Mouse (Mus musculus) hindbrain, postnatal 0 days (tissue): ENCODE results near the gene Rhbdl3. TPM values are rescaled to one million over a fixed set of nuclear protein-coding genes. Genes with fewer than 3 reads are reported as not detected.
A peak's percentile ranks its signal among the peaks of the same experiment; 100 is the strongest.

ENCODE experiments used
- ATAC-seq: fragments of 200-750 bp; cut with Nextera tagmentation; 2 replicates; pipeline ENCODE4 v1.8.0; 2017; ENCODE audit warnings: mild to moderate bottlenecking, moderate TSS enrichment, moderate library complexity
- DNase-seq: peaks from one replicate; pipeline ENCODE4 v3.0.0-alpha.2; 2015; ENCODE audit warnings: low spot score
- H3K27ac ChIP-seq: fragments of 300-500 bp; sonication (generic); 2 replicates; pipeline ENCODE4 v1.5.1; 2014; ENCODE audit warnings: mild to moderate bottlenecking
- H3K27me3 ChIP-seq: fragments of 300-500 bp; sonication (generic); 2 replicates; pipeline ENCODE4 v1.6.1; 2014; ENCODE audit warnings: low read length, mixed read lengths; ENCODE audit not compliant: insufficient read depth
- H3K36me3 ChIP-seq: fragments of 300-500 bp; sonication (generic); 2 replicates; pipeline ENCODE4 v1.6.1; 2014; ENCODE audit warnings: low read length, mixed read lengths; ENCODE audit not compliant: insufficient read depth
- H3K4me1 ChIP-seq: fragments of 300-500 bp; sonication (generic); 2 replicates; pipeline ENCODE4 v1.6.1; 2014; ENCODE audit warnings: antibody characterized with exemption, low read length, mixed read lengths; ENCODE audit not compliant: insufficient read depth
- H3K4me2 ChIP-seq: fragments of 300-500 bp; sonication (generic); 2 replicates; pipeline ENCODE4 v1.6.1; 2014; ENCODE audit warnings: low read depth, mild to moderate bottlenecking, low read length, moderate library complexity, mixed read lengths
- H3K4me3 ChIP-seq: fragments of 300-500 bp; sonication (generic); 2 replicates; pipeline ENCODE4 v1.5.1; 2014; ENCODE audit warnings: low read length
- H3K9ac ChIP-seq: fragments of 300-500 bp; sonication (generic); replicated peaks from 2 replicates; pipeline ENCODE4 v1.6.1; 2014; ENCODE audit warnings: mild to moderate bottlenecking, low read length, moderate library complexity, mixed read lengths
- H3K9me3 ChIP-seq: fragments of 300-500 bp; sonication (generic); 2 replicates; pipeline ENCODE4 v1.6.1; 2016; ENCODE audit warnings: low read length, mixed read lengths
- CTCF ChIP-seq: IDR thresholded peaks from 2 replicates; pipeline ENCODE4 v1.5.1; 2016; ENCODE audit warnings: antibody characterized with exemption, control low read depth, low read depth
- WGBS: fragments of 180-500 bp; shearing (Covaris S2); extraction: QIAGEN DNeasy Blood & Tissue Kit; methylation state at CpG from one replicate; pipeline ENCODE4 v1.1.7; 2014; 5-methylcytosine and 5-hydroxymethylcytosine counted together
- polyA plus RNA-seq: library from polyadenylated mRNA; unstranded; fragments of >200 nt; fragmentation: Nextera tagmentation; extraction: Ambion mirVana; gene quantifications from 2 replicates; pipeline ENCODE4 v1.2.1, GENCODE M21; 2015
- total RNA-seq: library from RNA; depleted of rRNA; stranded (reverse); fragments of >200 nt; gene quantifications from 2 replicates; pipeline ENCODE4 v1.2.3, GENCODE M21; 2014

The Rhbdl3 gene
- total and polyA plus RNA-seq, 2 experiments from 2014 or later: 2.7 to 7.5 TPM

GRCm38 (mm10) chr11:80299513-80300235 lies 1.0 kb upstream of the Rhbdl3 start:
- no peaks in the 10 kb centered on the region for H3K36me3 ChIP-seq
- ATAC-seq: no peak
- no peak for DNase-seq
- H3K27ac ChIP-seq: no peak overlapping the region
- peak overlapping the region; percentile 99 for H3K4me2 ChIP-seq
- H3K4me3 ChIP-seq: no peak overlapping the region
- no peak overlapping the region for H3K9ac ChIP-seq
- no peaks in the 10 kb centered on the region for H3K9me3 ChIP-seq
- no peaks in the 10 kb centered on the region for H3K27me3 ChIP-seq
- no peaks in the 10 kb centered on the region; the same call in 1 of the 2 replicates for H3K4me1 ChIP-seq
- 7% methylated on average over 12 of the region's 12 CpGs for WGBS
- no peak for TF ChIP-seq CTCF

GRCm38 (mm10) chr11:80301316-80302045 lies 769 bp downstream of the Rhbdl3 start:
- peak overlapping the region; percentile 99 for H3K4me2 ChIP-seq
- DNase-seq (peak; percentile 81), ATAC-seq (peak; percentile 60)
- under 1% methylated on average over 51 of the region's 53 CpGs for WGBS
- no peaks in the 10 kb centered on the region for H3K27me3 ChIP-seq
- TF ChIP-seq CTCF: peak; percentile 53
- peak overlapping the region; percentile 63 for H3K9ac ChIP-seq
- peak overlapping the region; percentile 60; the same call in 1 of the 2 replicates for H3K27ac ChIP-seq
- H3K36me3 ChIP-seq: no peaks in the 10 kb centered on the region
- H3K4me1 ChIP-seq: no peaks in the 10 kb centered on the region
- H3K9me3 ChIP-seq: no peaks in the 10 kb centered on the region
- H3K4me3 ChIP-seq: peak overlapping the region; percentile 66

- H3K4me2 ChIP-seq: peak overlapping the region; percentile 99
- H3K36me3 ChIP-seq: no peaks in the 10 kb centered on the region
- peak overlapping the region; percentile 66 for H3K4me3 ChIP-seq
- WGBS: 0% methylated on average over 9 of the region's 9 CpGs
- peak overlapping the region; percentile 36; the same call in 1 of the 2 replicates for H3K27ac ChIP-seq
- H3K9ac ChIP-seq: peak overlapping the region; percentile 63
- ATAC-seq (peak; percentile 15; the same call in 1 of the 2 replicates), DNase-seq (no peak)
- no peak for TF ChIP-seq CTCF
- H3K27me3 ChIP-seq: no peaks in the 10 kb centered on the region
- no peaks in the 10 kb centered on the region for H3K9me3 ChIP-seq
- no peaks in the 10 kb centered on the region for H3K4me1 ChIP-seq
These were observed 1.3 kb downstream of the Rhbdl3 start for GRCm38 (mm10) chr11:80302046-80302390.

- Histone ChIP-seq H3K9ac (0 out of 2 replicates have a peak overlapping the region, but pooled peaks have one; percentile 37), H3K9me3 (no peaks in the 10 kb centered on the region), H3K27ac (no peak overlapping the region), H3K4me2 (peak overlapping the region; percentile 99), H3K27me3 (no peaks in the 10 kb centered on the region), H3K4me3 (peak overlapping the region; percentile 66), H3K4me1 (no peaks in the 10 kb centered on the region), H3K36me3 (no peaks in the 10 kb centered on the region)
- peak; percentile 82 for ATAC-seq
- WGBS: under 1% methylated on average over 11 of the region's 11 CpGs
- TF ChIP-seq CTCF: no peak
- peak; percentile 87 for DNase-seq
These were observed 1.8 kb downstream of the Rhbdl3 start for GRCm38 (mm10) chr11:80302536-80302935.

- H3K4me3 ChIP-seq: no peak overlapping the region
- H3K27me3 ChIP-seq: no peaks in the 10 kb centered on the region
- DNase-seq (no peak), ATAC-seq (no peak)
- H3K36me3 ChIP-seq: no peaks in the 10 kb centered on the region
- no peak overlapping the region for H3K4me2 ChIP-seq
- TF ChIP-seq CTCF: peak; percentile 31
- no peaks in the 10 kb centered on the region for H3K4me1 ChIP-seq
- no peak overlapping the region for H3K9ac ChIP-seq
- 88% methylated on average over 3 of the region's 3 CpGs for WGBS
- H3K27ac ChIP-seq: no peak overlapping the region
- H3K9me3 ChIP-seq: no peaks in the 10 kb centered on the region
These were observed 3.0 kb downstream of the Rhbdl3 start for GRCm38 (mm10) chr11:80303746-80304145.

GRCm38 (mm10) chr11:80304846-80305245 lies 4.1 kb downstream of the Rhbdl3 start:
- Histone ChIP-seq H3K9ac (no peak overlapping the region), H3K4me1 (no peaks in the 10 kb centered on the region), H3K4me3 (no peak overlapping the region), H3K4me2 (no peak overlapping the region), H3K27ac (no peak overlapping the region), H3K27me3 (no peaks in the 10 kb centered on the region), H3K9me3 (no peaks in the 10 kb centered on the region), H3K36me3 (no peaks in the 10 kb centered on the region)
- ATAC-seq: no peak
- DNase-seq: no peak
- 74% methylated on average over 10 of the region's 10 CpGs for WGBS
- no peak for TF ChIP-seq CTCF
